Mouse (Mus musculus) kidney, postnatal 10 days (tissue): Measurements from ENCODE around the gene Angptl1.

Experiments used
- DNase-seq: peaks from one replicate; pipeline ENCODE4 v3.0.0; 2021; ENCODE audit warnings: mixed read lengths

Angptl1 gene

GRCm38 (mm10) chr1:156838177-156838576, at the start of gene Angptl1:
Angptl1 (plus strand) TSS chr1:156838562.
- DNase-seq = no peak

- no peak for DNase-seq
These were observed 48.4 kb upstream of the Angptl1 start for GRCm38 (mm10) chr1:156789844-156790490.

GRCm38 (mm10) chr1:156796251-156796650, 42.1 kb upstream of the Angptl1 start:
- DNase-seq = no peak

- DNase-seq = no peak
These were observed 37.1 kb upstream of the Angptl1 start for GRCm38 (mm10) chr1:156801276-156801675.

- peak; percentile 39 for DNase-seq
These were observed 30.0 kb upstream of the Angptl1 start for GRCm38 (mm10) chr1:156808332-156808731.

- no peak for DNase-seq
These were observed 26.4 kb upstream of the Angptl1 start for GRCm38 (mm10) chr1:156811928-156812327.

GRCm38 (mm10) chr1:156812716-156813115, 25.6 kb upstream of the Angptl1 start:
- DNase-seq = no peak

- DNase-seq = no peak
These were observed 24.9 kb upstream of the Angptl1 start for GRCm38 (mm10) chr1:156813485-156813884.

- no peak for DNase-seq
These were observed 19.1 kb upstream of the Angptl1 start for GRCm38 (mm10) chr1:156819236-156819635.

- DNase-seq = peak; percentile 60
These were observed 333 bp downstream of the Angptl1 start for GRCm38 (mm10) chr1:156838695-156839094.

GRCm38 (mm10) chr1:156841625-156842339, 3.4 kb downstream of the Angptl1 start:
- no peak for DNase-seq

- no peak for DNase-seq
These were observed 8.7 kb downstream of the Angptl1 start for GRCm38 (mm10) chr1:156847098-156847497.

GRCm38 (mm10) chr1:156852409-156852808, 14.0 kb downstream of the Angptl1 start:
- no peak for DNase-seq

GRCm38 (mm10) chr1:156852872-156853271, 14.5 kb downstream of the Angptl1 start:
- no peak for DNase-seq

GRCm38 (mm10) chr1:156854558-156854957, 16.2 kb downstream of the Angptl1 start:
- DNase-seq = no peak

- no peak for DNase-seq
These were observed 18.3 kb downstream of the Angptl1 start for GRCm38 (mm10) chr1:156856666-156857065.

- no peak for DNase-seq
These were observed 20.8 kb downstream of the Angptl1 start for GRCm38 (mm10) chr1:156859156-156859555.

- no peak for DNase-seq
These were observed 21.4 kb downstream of the Angptl1 start for GRCm38 (mm10) chr1:156859711-156860250.

- DNase-seq = no peak
These were observed 21.9 kb downstream of the Angptl1 start for GRCm38 (mm10) chr1:156860266-156860665.

GRCm38 (mm10) chr1:156861475-156862043, 23.2 kb downstream of the Angptl1 start:
- peak; percentile 35 for DNase-seq

- no peak for DNase-seq
These were observed 25.4 kb downstream of the Angptl1 start for GRCm38 (mm10) chr1:156863726-156864125.

GRCm38 (mm10) chr1:156864240-156864639, 25.9 kb downstream of the Angptl1 start:
- DNase-seq = no peak

GRCm38 (mm10) chr1:156870028-156870427, 31.7 kb downstream of the Angptl1 start:
- DNase-seq = no peak

GRCm38 (mm10) chr1:156870616-156871015, 32.3 kb downstream of the Angptl1 start:
- DNase-seq = no peak
